Mouse (Mus musculus): ENCODE data around the gene Msrb1.

DNA sequence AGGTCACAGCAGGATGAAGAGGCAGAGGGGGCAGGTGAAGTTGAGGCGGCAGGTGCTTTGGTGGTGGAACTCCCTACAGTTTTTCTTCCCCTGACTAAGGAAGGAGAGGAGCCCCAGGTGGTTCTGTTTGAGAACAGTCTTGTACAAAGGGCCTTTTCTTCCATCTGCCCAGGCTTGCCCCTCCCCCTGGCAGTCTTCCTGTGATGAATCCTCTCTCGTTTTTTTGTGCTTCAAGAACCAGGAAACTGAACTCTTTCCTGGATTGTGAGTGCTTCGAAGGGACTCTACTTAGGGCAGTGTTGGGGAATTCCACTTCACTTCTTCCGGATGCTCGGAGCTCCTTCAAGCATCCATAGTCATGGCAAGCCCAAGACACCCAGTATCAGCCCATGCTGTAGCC is 38.5 kb upstream of the Msrb1 start:
- no peak for TF ChIP-seq POLR2A (IDR thresholded peaks at IDR 0.05; ENCODE audit: control insufficient read depth, low read depth, low read length)
- no peak for TF ChIP-seq CTCF (IDR thresholded peaks at IDR 0.05; ENCODE audit: control insufficient read depth, insufficient read depth, insufficient replicate concordance, low read depth, low read length)

Data from testis, adult 2 months (tissue).